32 mouse cellular contexts compared by ENCODE assay signal in the genomic region with DNA sequence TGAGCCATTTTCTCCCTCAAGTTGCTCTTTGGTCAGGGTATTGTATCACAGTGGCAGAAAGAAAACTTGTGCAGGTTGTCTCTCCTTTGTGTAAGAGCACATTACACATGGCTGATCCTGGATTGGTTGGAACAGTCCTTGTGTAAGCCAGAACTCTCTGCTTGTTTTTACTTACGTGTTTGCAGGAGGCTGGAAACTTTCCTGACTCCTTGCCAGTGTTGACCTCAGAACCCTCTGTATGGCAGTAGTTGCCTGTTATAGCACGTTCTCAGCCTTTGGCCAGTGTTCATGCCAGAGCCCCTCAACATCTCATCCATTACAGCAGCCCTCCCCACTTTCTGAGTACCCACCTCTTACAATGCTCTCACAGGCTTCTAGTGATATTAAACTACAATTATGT.
"Had no signal": no experiment of that assay in that cellular context is flagged by ENCODE, and none has a peak within 500 bp of the region (broad histone marks: within the 10 kb centered on the region; RNA-seq: fewer than 3 reads in every experiment).

No protein-coding gene starts in this region.

- H3K4me3 ChIP-seq: limb, embryonic 10.5 days; limb, embryonic 12.5 days; limb, embryonic 13.5 days; limb, embryonic 15.5 days; liver, embryonic 12.5 days; liver, embryonic 13.5 days; liver, embryonic 15.5 days; lung, embryonic 15.5 days; megakaryocyte, embryonic 14.5 days; midbrain, embryonic 10.5 days; midbrain, embryonic 12.5 days; midbrain, embryonic 13.5 days; midbrain, embryonic 15.5 days; myocyte; neural tube, embryonic 12.5 days had no signal

- DNase-seq: left cerebral cortex, postnatal 4 days; liver; liver, embryonic 13.5 days; liver, postnatal 0 days; lung, adult 18-20 months; lung, adult 2 months; lung, embryonic 14.5 days; lung, postnatal 10 days; lung, postnatal 14 days; lung, postnatal 36 days; lung, postnatal 4 days; midbrain, embryonic 14.5 days had no signal

- H3K27ac ChIP-seq: limb, embryonic 10.5 days; limb, embryonic 12.5 days; limb, embryonic 13.5 days; limb, embryonic 15.5 days; liver, embryonic 12.5 days; liver, embryonic 13.5 days; liver, embryonic 14.5 days; liver, embryonic 15.5 days; lung, embryonic 15.5 days; macrophage; midbrain, embryonic 10.5 days; midbrain, embryonic 12.5 days; midbrain, embryonic 13.5 days; midbrain, embryonic 15.5 days; neural tube, embryonic 12.5 days had no signal

- H3K27me3 ChIP-seq: limb, embryonic 13.5 days; limb, embryonic 15.5 days; liver, embryonic 12.5 days; liver, embryonic 13.5 days; liver, embryonic 15.5 days; lung, embryonic 15.5 days; midbrain, embryonic 12.5 days; midbrain, embryonic 13.5 days; midbrain, embryonic 15.5 days; neural tube, embryonic 12.5 days had no signal

- H3K9me3 ChIP-seq: limb, embryonic 10.5 days; limb, embryonic 13.5 days; limb, embryonic 15.5 days; liver, embryonic 12.5 days; liver, embryonic 13.5 days; liver, embryonic 15.5 days; lung, embryonic 15.5 days; megakaryocyte, embryonic 14.5 days; midbrain, embryonic 10.5 days; midbrain, embryonic 12.5 days; midbrain, embryonic 13.5 days; midbrain, embryonic 15.5 days; neural tube, embryonic 12.5 days had no signal

- H3K9ac ChIP-seq: limb, embryonic 12.5 days; limb, embryonic 13.5 days; limb, embryonic 15.5 days; liver, embryonic 12.5 days; liver, embryonic 13.5 days; liver, embryonic 14.5 days; liver, embryonic 15.5 days; liver, postnatal 0 days; lung, embryonic 14.5 days; lung, embryonic 15.5 days; midbrain, embryonic 12.5 days; midbrain, embryonic 13.5 days; midbrain, embryonic 15.5 days; neural tube, embryonic 12.5 days had no signal

- H3K4me2 ChIP-seq: limb, embryonic 12.5 days; limb, embryonic 13.5 days; limb, embryonic 15.5 days; liver, embryonic 11.5 days; liver, embryonic 12.5 days; liver, embryonic 13.5 days; liver, embryonic 15.5 days; lung, embryonic 14.5 days; lung, embryonic 15.5 days; midbrain, embryonic 11.5 days; midbrain, embryonic 12.5 days; midbrain, embryonic 13.5 days; midbrain, embryonic 15.5 days; neural tube, embryonic 12.5 days had no signal

- ATAC-seq: liver, embryonic 12.5 days; liver, postnatal 0 days; lung, postnatal 0 days; midbrain, embryonic 13.5 days; midbrain, embryonic 15.5 days; midbrain, embryonic 16.5 days had no signal

- H3K36me3 ChIP-seq: limb, embryonic 10.5 days; limb, embryonic 12.5 days; limb, embryonic 13.5 days; limb, embryonic 15.5 days; liver, embryonic 12.5 days; liver, embryonic 13.5 days; liver, embryonic 15.5 days; lung, embryonic 15.5 days; midbrain, embryonic 10.5 days; midbrain, embryonic 12.5 days; midbrain, embryonic 13.5 days; midbrain, embryonic 15.5 days; neural tube, embryonic 12.5 days had no signal

- H3K4me1 ChIP-seq: liver, embryonic 12.5 days; liver, embryonic 13.5 days; liver, embryonic 15.5 days; lung, embryonic 15.5 days; megakaryocyte, embryonic 14.5 days; neural tube, embryonic 12.5 days had no signal
